Mouse (Mus musculus): ENCODE measurements at regions not wholly inside any gene's neighbourhood (a gene's known extent, or its start where the extent isn't known, plus 50 kb on each side); places are given as distances from the start of the nearest gene placed in this dataset.

GRCm38 (mm10) chr2:117486447-117486846 lies 143.6 kb upstream of the Rasgrp1 start:
- Histone ChIP-seq H3K4me1 (ENCODE audit: insufficient read depth) (no peaks in the 10 kb centered on the region), H3K27me3 (ENCODE audit: insufficient read depth, low read length) (no peaks in the 10 kb centered on the region), H3K4me3 (ENCODE audit: low read depth, low read length) (no peak overlapping the region), H3K27ac (ENCODE audit: low read depth) (no peak overlapping the region), H3K9me3 (ENCODE audit: low read length) (no peaks in the 10 kb centered on the region), H3K36me3 (replicated peaks; ENCODE audit: insufficient read depth, low read length) (no peaks in the 10 kb centered on the region), H3K9ac (replicated peaks) (no peak overlapping the region), H3K4me2 (ENCODE audit: low read depth, low read length) (no peak overlapping the region)
- 84% methylated on average over 2 of the region's 2 CpGs for WGBS (ENCODE audit: insufficient replicate concordance)
- TF ChIP-seq EP300 (IDR thresholded peaks at IDR 0.05; ENCODE audit: low read depth) (no peak), CTCF (IDR thresholded peaks at IDR 0.05; ENCODE audit: low read depth) (no peak)
- DNase-seq: no peak
- ATAC-seq: no peak

DNA sequence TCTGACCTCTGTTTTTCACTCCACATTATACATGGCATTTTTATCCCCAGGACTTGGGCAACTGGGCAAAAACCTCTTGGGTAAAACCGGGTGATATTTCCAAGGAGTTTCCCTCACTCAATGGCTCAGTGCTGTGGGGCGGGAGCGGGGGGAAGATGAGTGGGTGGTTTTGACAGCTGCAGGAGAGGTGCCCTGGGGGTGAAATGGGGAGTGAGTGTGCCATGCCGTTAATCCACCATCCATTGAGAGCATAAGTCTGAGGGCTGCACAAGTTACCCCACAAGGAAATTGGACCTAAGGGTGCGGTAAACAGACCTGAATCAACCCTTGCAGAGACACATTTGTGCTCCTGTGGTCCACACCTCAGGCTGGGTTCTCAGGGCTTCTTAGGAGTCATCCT lies 155.8 kb upstream of the Rasgrp1 start:
- no peak overlapping the region for H3K4me2 ChIP-seq (ENCODE audit: low read depth, low read length)
- ATAC-seq: no peak
- no peaks in the 10 kb centered on the region for H3K27me3 ChIP-seq (ENCODE audit: insufficient read depth, low read length)
- H3K9me3 ChIP-seq (ENCODE audit: low read length): no peaks in the 10 kb centered on the region
- H3K9ac ChIP-seq (replicated peaks): no peak overlapping the region
- H3K4me1 ChIP-seq (ENCODE audit: insufficient read depth): no peaks in the 10 kb centered on the region
- no peak overlapping the region for H3K27ac ChIP-seq (ENCODE audit: low read depth)
- WGBS (ENCODE audit: insufficient replicate concordance): 79% methylated on average over 5 of the region's 5 CpGs
- H3K36me3 ChIP-seq (replicated peaks; ENCODE audit: insufficient read depth, low read length): no peaks in the 10 kb centered on the region
- TF ChIP-seq CTCF (IDR thresholded peaks at IDR 0.05; ENCODE audit: low read depth): no peak
- no peak for TF ChIP-seq EP300 (IDR thresholded peaks at IDR 0.05; ENCODE audit: low read depth)
- H3K4me3 ChIP-seq (ENCODE audit: low read depth, low read length): no peak overlapping the region
- no peak for DNase-seq

DNA sequence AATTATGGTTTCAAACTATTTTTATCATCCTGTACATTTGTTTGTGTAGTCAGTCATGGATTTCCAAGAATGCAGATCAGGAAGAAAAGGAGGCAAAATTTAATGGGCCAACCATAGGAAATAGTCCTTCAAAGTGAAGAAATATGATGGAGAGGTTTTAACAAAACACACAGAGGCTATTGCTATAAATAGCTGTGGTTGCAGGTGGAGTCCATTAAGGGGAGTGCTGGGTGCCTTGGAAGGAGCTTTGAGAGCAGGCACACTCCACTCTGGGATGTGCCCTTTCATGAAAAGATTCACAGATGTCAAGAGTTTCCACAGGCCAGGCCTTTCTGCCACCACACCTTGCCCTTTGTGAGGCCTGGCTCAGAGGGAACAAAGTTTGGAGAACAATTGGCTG lies 159.8 kb upstream of the Rasgrp1 start:
- TF ChIP-seq EP300 (IDR thresholded peaks at IDR 0.05; ENCODE audit: low read depth): no peak
- TF ChIP-seq CTCF (IDR thresholded peaks at IDR 0.05; ENCODE audit: low read depth): no peak
- DNase-seq (no peak), ATAC-seq (no peak)
- no peak overlapping the region for H3K4me3 ChIP-seq (ENCODE audit: low read depth, low read length)
- no peak overlapping the region for H3K9ac ChIP-seq (replicated peaks)
- H3K4me2 ChIP-seq (ENCODE audit: low read depth, low read length): no peak overlapping the region
- H3K36me3 ChIP-seq (replicated peaks; ENCODE audit: insufficient read depth, low read length): no peaks in the 10 kb centered on the region
- H3K27ac ChIP-seq (ENCODE audit: low read depth): no peak overlapping the region
- no peaks in the 10 kb centered on the region for H3K27me3 ChIP-seq (ENCODE audit: insufficient read depth, low read length)
- no peaks in the 10 kb centered on the region for H3K9me3 ChIP-seq (ENCODE audit: low read length)
- no peaks in the 10 kb centered on the region for H3K4me1 ChIP-seq (ENCODE audit: insufficient read depth)

- H3K4me2 ChIP-seq (ENCODE audit: low read depth, low read length): no peak overlapping the region
- TF ChIP-seq EP300 (IDR thresholded peaks at IDR 0.05; ENCODE audit: low read depth) (no peak), CTCF (IDR thresholded peaks at IDR 0.05; ENCODE audit: low read depth) (no peak)
- H3K4me3 ChIP-seq (ENCODE audit: low read depth, low read length): no peak overlapping the region
- no peaks in the 10 kb centered on the region for H3K36me3 ChIP-seq (replicated peaks; ENCODE audit: insufficient read depth, low read length)
- no peak for DNase-seq
- no peak overlapping the region for H3K27ac ChIP-seq (ENCODE audit: low read depth)
- WGBS (ENCODE audit: insufficient replicate concordance): 73% methylated on average over 3 of the region's 3 CpGs
- no peaks in the 10 kb centered on the region for H3K4me1 ChIP-seq (ENCODE audit: insufficient read depth)
- no peak for ATAC-seq
- H3K9me3 ChIP-seq (ENCODE audit: low read length): no peaks in the 10 kb centered on the region
- H3K27me3 ChIP-seq (ENCODE audit: insufficient read depth, low read length): no peaks in the 10 kb centered on the region
- H3K9ac ChIP-seq (replicated peaks): no peak overlapping the region
Observed at GRCm38 (mm10) chr2:117511737-117512136, 168.9 kb upstream of the Rasgrp1 start.

- Histone ChIP-seq H3K4me3 (ENCODE audit: low read depth, low read length) (no peak overlapping the region), H3K27ac (ENCODE audit: low read depth) (no peak overlapping the region), H3K27me3 (ENCODE audit: insufficient read depth, low read length) (no peaks in the 10 kb centered on the region), H3K4me2 (ENCODE audit: low read depth, low read length) (no peak overlapping the region), H3K9ac (replicated peaks) (no peak overlapping the region), H3K9me3 (ENCODE audit: low read length) (no peaks in the 10 kb centered on the region), H3K4me1 (ENCODE audit: insufficient read depth) (no peaks in the 10 kb centered on the region), H3K36me3 (replicated peaks; ENCODE audit: insufficient read depth, low read length) (no peaks in the 10 kb centered on the region)
- no peak for TF ChIP-seq CTCF (IDR thresholded peaks at IDR 0.05; ENCODE audit: low read depth)
- 67% methylated on average over 9 of the region's 9 CpGs for WGBS (ENCODE audit: insufficient replicate concordance)
- ATAC-seq: no peak
- DNase-seq: no peak
Observed at GRCm38 (mm10) chr2:117512551-117512950, 169.8 kb upstream of the Rasgrp1 start.

GRCm38 (mm10) chr2:117524437-117524836 lies 181.6 kb upstream of the Rasgrp1 start:
- Histone ChIP-seq H3K27me3 (ENCODE audit: insufficient read depth, low read length) (no peaks in the 10 kb centered on the region), H3K9me3 (ENCODE audit: low read length) (no peaks in the 10 kb centered on the region), H3K4me2 (ENCODE audit: low read depth, low read length) (no peak overlapping the region), H3K4me3 (ENCODE audit: low read depth, low read length) (no peak overlapping the region), H3K9ac (replicated peaks) (no peak overlapping the region), H3K27ac (ENCODE audit: low read depth) (no peak overlapping the region), H3K36me3 (replicated peaks; ENCODE audit: insufficient read depth, low read length) (no peaks in the 10 kb centered on the region), H3K4me1 (ENCODE audit: insufficient read depth) (no peaks in the 10 kb centered on the region)
- ATAC-seq (no peak), DNase-seq (no peak)
- TF ChIP-seq CTCF (IDR thresholded peaks at IDR 0.05; ENCODE audit: low read depth): no peak
- no peak for TF ChIP-seq EP300 (IDR thresholded peaks at IDR 0.05; ENCODE audit: low read depth)
- WGBS (ENCODE audit: insufficient replicate concordance): 69% methylated on average over 5 of the region's 5 CpGs

DNA sequence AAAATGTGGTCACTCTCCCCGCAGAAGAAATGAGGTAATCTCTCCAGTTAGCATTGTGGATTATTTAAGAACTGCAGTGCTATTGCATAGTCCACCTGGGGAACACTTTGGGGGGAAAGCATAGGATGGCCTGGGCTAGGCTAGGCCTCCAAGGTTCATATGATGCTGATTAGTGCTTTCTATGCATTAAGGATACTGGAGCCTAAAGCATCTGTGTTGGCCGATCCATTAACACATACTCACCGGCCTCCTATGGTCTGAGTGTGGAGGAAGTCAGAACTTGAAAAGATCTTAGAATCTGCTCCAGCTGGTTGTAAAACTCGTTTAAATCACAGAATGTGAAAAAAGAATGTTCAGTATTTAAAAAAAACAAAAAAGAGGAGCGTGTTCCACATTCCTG lies 196.1 kb upstream of the Rasgrp1 start:
- TF ChIP-seq EP300 (IDR thresholded peaks at IDR 0.05; ENCODE audit: low read depth) (no peak), CTCF (IDR thresholded peaks at IDR 0.05; ENCODE audit: low read depth) (no peak)
- no peaks in the 10 kb centered on the region for H3K36me3 ChIP-seq (replicated peaks; ENCODE audit: insufficient read depth, low read length)
- no peaks in the 10 kb centered on the region for H3K4me1 ChIP-seq (ENCODE audit: insufficient read depth)
- no peak overlapping the region for H3K9ac ChIP-seq (replicated peaks)
- WGBS (ENCODE audit: insufficient replicate concordance): 67% methylated on average over 5 of the region's 5 CpGs
- no peaks in the 10 kb centered on the region for H3K27me3 ChIP-seq (ENCODE audit: insufficient read depth, low read length)
- H3K9me3 ChIP-seq (ENCODE audit: low read length): no peaks in the 10 kb centered on the region
- ATAC-seq: no peak
- no peak overlapping the region for H3K4me2 ChIP-seq (ENCODE audit: low read depth, low read length)
- no peak overlapping the region for H3K4me3 ChIP-seq (ENCODE audit: low read depth, low read length)
- DNase-seq: no peak
- H3K27ac ChIP-seq (ENCODE audit: low read depth): no peak overlapping the region

Data from liver, postnatal 0 days (tissue).